Comparison of ENCODE assay signal across 9 mouse cellular contexts in the genomic region with DNA sequence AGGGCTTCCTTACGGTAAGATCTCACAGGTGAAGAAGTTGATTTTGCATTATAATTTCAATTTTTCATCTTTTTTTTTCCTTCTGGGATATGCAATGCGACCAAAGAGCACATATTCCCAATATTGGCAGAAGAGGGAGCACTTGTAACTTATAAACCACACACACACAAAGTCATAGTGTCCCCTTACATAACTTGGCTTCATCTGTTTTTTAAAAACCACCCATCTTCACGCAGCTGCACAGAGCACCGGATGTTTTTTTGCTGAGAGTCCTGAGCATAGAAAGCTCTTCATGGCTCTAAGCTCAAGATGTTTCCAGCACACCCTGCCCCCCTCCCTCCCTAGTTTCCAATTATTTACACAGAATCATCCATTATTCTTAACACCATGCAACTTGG.
DNase-seq lines count a peak whose midpoint lies in the region; ATAC-seq lines count a peak whose summit lies in the region.
"Had no signal": no experiment of that assay in that cellular context is flagged by ENCODE, and none has a peak within 500 bp of the region (broad histone marks: within the 10 kb centered on the region; RNA-seq: fewer than 3 reads in every experiment).

No protein-coding gene starts in this region.

- H3K27me3 ChIP-seq in hindbrain, embryonic 14.5 days (ENCODE audit: control insufficient read depth, insufficient read depth, low read length) = no peaks in the 10 kb centered on the region
- no peaks in the 10 kb centered on the region for H3K27me3 ChIP-seq in hindbrain, embryonic 16.5 days (replicated peaks; ENCODE audit: control insufficient read depth, insufficient read depth, low read length)
- H3K27me3 ChIP-seq in intestine, embryonic 16.5 days (replicated peaks; ENCODE audit: control insufficient read depth, insufficient read depth, low read length) = no peaks in the 10 kb centered on the region
- H3K27me3 ChIP-seq in forebrain, embryonic 10.5 days (ENCODE audit: poor library complexity, severe bottlenecking) = no peaks in the 10 kb centered on the region
- H3K27me3 ChIP-seq: neural tube, embryonic 13.5 days had no signal

- no peak overlapping the region for H3K9ac ChIP-seq in hindbrain, embryonic 14.5 days
- no peak overlapping the region for H3K9ac ChIP-seq in hindbrain, embryonic 16.5 days (ENCODE audit: low read depth, low read length)
- H3K9ac ChIP-seq in intestine, embryonic 16.5 days (ENCODE audit: low read depth, low read length) = no peak overlapping the region
- H3K9ac ChIP-seq: neural tube, embryonic 13.5 days had no signal

- no peak for ATAC-seq in hindbrain, embryonic 14.5 days (ENCODE audit: low FRiP score)
- no peak for ATAC-seq in hindbrain, embryonic 16.5 days
- peak; percentile 58; the same call in 1 of the 2 replicates for ATAC-seq in intestine, embryonic 16.5 days
- ATAC-seq in cerebellum, adult (ENCODE audit: insufficient number of reproducible peaks, low FRiP score, low TSS enrichment) = no peak

- no peaks in the 10 kb centered on the region for H3K4me1 ChIP-seq in hindbrain, embryonic 14.5 days (replicated peaks; ENCODE audit: control insufficient read depth, insufficient read depth, low read length)
- H3K4me1 ChIP-seq in hindbrain, embryonic 16.5 days (ENCODE audit: control insufficient read depth, insufficient read depth, low read depth, low read length) = no peaks in the 10 kb centered on the region
- H3K4me1 ChIP-seq in intestine, embryonic 16.5 days (ENCODE audit: control insufficient read depth, insufficient read depth, low read length) = no peaks in the 10 kb centered on the region
- H3K4me1 ChIP-seq in forebrain, embryonic 10.5 days = no peaks in the 10 kb centered on the region
- H3K4me1 ChIP-seq: neural tube, embryonic 13.5 days had no signal

- no peak overlapping the region for H3K27ac ChIP-seq in hindbrain, embryonic 14.5 days
- H3K27ac ChIP-seq in hindbrain, embryonic 16.5 days (ENCODE audit: low read depth, low read length) = no peak overlapping the region
- H3K27ac ChIP-seq in intestine, embryonic 16.5 days (ENCODE audit: low read length) = no peak overlapping the region
- H3K27ac ChIP-seq in forebrain, embryonic 10.5 days = no peak overlapping the region
- H3K27ac ChIP-seq: neural tube, embryonic 13.5 days had no signal

- DNase-seq in hindbrain, embryonic 14.5 days (ENCODE audit: low spot score) = peak; percentile 61
- DNase-seq in spleen, postnatal 36 days (ENCODE audit: low spot score in 2 of 2) = peak; percentile 41 to 44
- DNase-seq in spleen, adult 18-20 months = no peak
- DNase-seq in thymus, postnatal 4 days = peak; percentile 11
- DNase-seq in forebrain, embryonic 10.5 days (ENCODE audit: extremely low spot score, low spot score) = no peak

- no peak overlapping the region for H3K4me3 ChIP-seq in hindbrain, embryonic 14.5 days (replicated peaks; ENCODE audit: low read length)
- H3K4me3 ChIP-seq in hindbrain, embryonic 16.5 days (ENCODE audit: low read length) = no peak overlapping the region
- H3K4me3 ChIP-seq in intestine, embryonic 16.5 days (ENCODE audit: low read length) = no peak overlapping the region
- H3K4me3 ChIP-seq in forebrain, embryonic 10.5 days = no peak overlapping the region
- H3K4me3 ChIP-seq: neural tube, embryonic 13.5 days had no signal

- no peaks in the 10 kb centered on the region for H3K9me3 ChIP-seq in hindbrain, embryonic 14.5 days (ENCODE audit: control insufficient read depth, low read length)
- no peaks in the 10 kb centered on the region for H3K9me3 ChIP-seq in hindbrain, embryonic 16.5 days (ENCODE audit: control insufficient read depth, low read length)
- no peaks in the 10 kb centered on the region for H3K9me3 ChIP-seq in intestine, embryonic 16.5 days (ENCODE audit: control insufficient read depth, low read length)
- H3K9me3 ChIP-seq in forebrain, embryonic 10.5 days = no peaks in the 10 kb centered on the region
- H3K9me3 ChIP-seq: neural tube, embryonic 13.5 days had no signal

- H3K36me3 ChIP-seq in hindbrain, embryonic 14.5 days (replicated peaks; ENCODE audit: control insufficient read depth, insufficient read depth) = no peaks in the 10 kb centered on the region
- H3K36me3 ChIP-seq in hindbrain, embryonic 16.5 days (ENCODE audit: control insufficient read depth, insufficient read depth, low read length) = no peaks in the 10 kb centered on the region
- no peaks in the 10 kb centered on the region for H3K36me3 ChIP-seq in intestine, embryonic 16.5 days (ENCODE audit: control insufficient read depth, insufficient read depth, low read length)
- no peaks in the 10 kb centered on the region for H3K36me3 ChIP-seq in forebrain, embryonic 10.5 days (replicated peaks)
- H3K36me3 ChIP-seq: neural tube, embryonic 13.5 days had no signal

- H3K4me2 ChIP-seq in hindbrain, embryonic 14.5 days (replicated peaks) = no peak overlapping the region
- no peak overlapping the region for H3K4me2 ChIP-seq in hindbrain, embryonic 16.5 days (ENCODE audit: low read length)
- H3K4me2 ChIP-seq in intestine, embryonic 16.5 days (ENCODE audit: low read depth, low read length) = no peak overlapping the region
- H3K4me2 ChIP-seq: neural tube, embryonic 13.5 days had no signal

- 79% methylated on average over 4 of the region's 4 CpGs for WGBS in hindbrain, embryonic 14.5 days
- WGBS in hindbrain, embryonic 16.5 days = 81% methylated on average over 4 of the region's 4 CpGs
- 59% methylated on average over 4 of the region's 4 CpGs for WGBS in intestine, embryonic 16.5 days
- 83% methylated on average over 4 of the region's 4 CpGs for WGBS in forebrain, embryonic 10.5 days

Comparison
In these comparisons a context has a peak if more than half of its experiments do, and no peak if none do; other contexts are left out.
1. DNase-seq: peak in hindbrain, embryonic 14.5 days (single experiment), spleen, postnatal 36 days (2 of 2) and thymus, postnatal 4 days (single experiment); none in spleen, adult 18-20 months (0 of 2) and forebrain, embryonic 10.5 days (single experiment).